Mouse (Mus musculus) intestine, embryonic 14.5 days (tissue): Measurements from ENCODE around the gene Hltf. TPM values are rescaled to one million over a fixed set of nuclear protein-coding genes. Genes with fewer than 3 reads are reported as not detected.
"Not testable (repeated sequence)": the region's sequence is repeated elsewhere in the genome, so short reads cannot be mapped to it uniquely, and the experiment has no call there.

Source experiments
- ATAC-seq: fragments of 200-750 bp; cut with Nextera tagmentation; replicated peaks from 2 replicates; pipeline ENCODE4 v1.8.0; 2017; ENCODE audit warnings: low read depth, moderate number of reproducible peaks, moderate TSS enrichment, moderate library complexity; ENCODE audit not compliant: low FRiP score, low TSS enrichment
- DNase-seq: peaks from one replicate; pipeline ENCODE4 v3.0.0-alpha.2; 2018; ENCODE audit warnings: low spot score
- H3K27ac ChIP-seq: fragments of 300-500 bp; sonication (generic); 2 replicates; pipeline ENCODE4 v1.5.1; 2014; ENCODE audit warnings: low read depth, mild to moderate bottlenecking, control low read depth
- H3K27me3 ChIP-seq: fragments of 300-500 bp; sonication (generic); replicated peaks from 2 replicates; pipeline ENCODE4 v1.6.1; 2014; ENCODE audit warnings: low read length, control low read depth; ENCODE audit not compliant: control insufficient read depth, insufficient read depth
- H3K36me3 ChIP-seq: fragments of 300-500 bp; sonication (generic); 2 replicates; pipeline ENCODE4 v1.6.1; 2014; ENCODE audit warnings: low read length, control low read depth; ENCODE audit not compliant: control insufficient read depth, insufficient read depth
- H3K4me1 ChIP-seq: fragments of 300-500 bp; sonication (generic); replicated peaks from 2 replicates; pipeline ENCODE4 v1.6.1; 2014; ENCODE audit warnings: low read length, control low read depth, mixed read lengths; ENCODE audit not compliant: control insufficient read depth, insufficient read depth
- H3K4me2 ChIP-seq: fragments of 300-500 bp; sonication (generic); 2 replicates; pipeline ENCODE4 v1.6.1; 2014; ENCODE audit warnings: low read length
- H3K4me3 ChIP-seq: fragments of 300-500 bp; sonication (generic); 2 replicates; pipeline ENCODE4 v1.5.1; 2014; ENCODE audit warnings: low read depth, low read length, control low read depth, mixed read lengths
- H3K9ac ChIP-seq: fragments of 300-500 bp; sonication (generic); 2 replicates; pipeline ENCODE4 v1.6.1; 2014; ENCODE audit warnings: mild to moderate bottlenecking, low read length
- H3K9me3 ChIP-seq: fragments of 300-500 bp; sonication (generic); 2 replicates; pipeline ENCODE4 v1.6.1; 2016; ENCODE audit warnings: low read length, control low read depth; ENCODE audit not compliant: control insufficient read depth
- WGBS: fragments of 180-500 bp; shearing (Covaris S2); extraction: QIAGEN DNeasy Blood & Tissue Kit; methylation state at CpG from one replicate; pipeline ENCODE4 v1.1.7; 2014; 5-methylcytosine and 5-hydroxymethylcytosine counted together
- polyA plus RNA-seq: library from polyadenylated mRNA; unstranded; fragments of >200 nt; fragmentation: Nextera tagmentation; extraction: Ambion mirVana; gene quantifications from 2 replicates; pipeline ENCODE4 v1.2.1, GENCODE M21; 2014

Gene Hltf
- polyA plus RNA-seq, 1 experiment from 2014 or later: 20.6 TPM

DNA sequence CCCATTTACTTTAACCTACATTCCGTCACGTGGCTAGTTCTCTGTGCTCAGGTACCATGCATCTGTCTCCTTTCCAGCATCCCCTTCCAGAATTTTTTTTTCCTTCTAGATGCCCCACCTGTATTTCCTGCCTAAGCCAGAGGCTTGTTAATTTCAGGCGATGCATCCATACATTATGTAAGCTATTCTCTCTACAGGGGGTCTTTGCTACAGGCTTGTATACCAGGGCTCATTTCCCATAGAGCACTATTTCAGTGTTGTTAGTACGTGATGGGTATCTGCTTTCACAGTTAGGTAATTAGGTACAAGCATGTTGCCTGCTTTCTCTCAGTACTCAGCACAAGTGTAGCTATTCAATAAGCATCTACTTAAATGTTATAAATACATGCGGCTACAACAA lies 29.8 kb upstream of the Hltf start:
- ATAC-seq: no peak
- no peak for DNase-seq
- Histone ChIP-seq H3K9ac (no peak overlapping the region), H3K4me2 (no peak overlapping the region), H3K27me3 (no peaks in the 10 kb centered on the region), H3K4me3 (no peak overlapping the region), H3K27ac (no peak overlapping the region), H3K4me1 (no peaks in the 10 kb centered on the region), H3K9me3 (no peaks in the 10 kb centered on the region), H3K36me3 (peaks cover 24% of the 10 kb centered on the region)
- WGBS: 93% methylated on average over 5 of the region's 5 CpGs

- H3K9me3 ChIP-seq: no peaks in the 10 kb centered on the region
- H3K27ac ChIP-seq: no peak overlapping the region
- 85% methylated on average over 3 of the region's 3 CpGs for WGBS
- no peak overlapping the region for H3K4me2 ChIP-seq
- 0 out of 2 replicates have a peak, but pooled peaks cover under 1% of the 10 kb centered on the region for H3K4me1 ChIP-seq
- no peak overlapping the region for H3K9ac ChIP-seq
- ATAC-seq: no peak
- H3K27me3 ChIP-seq: no peaks in the 10 kb centered on the region
- DNase-seq: no peak
- no peak overlapping the region for H3K4me3 ChIP-seq
- H3K36me3 ChIP-seq: peaks cover 24% of the 10 kb centered on the region
Measured at GRCm38 (mm10) chr3:20028640-20029039, 29.0 kb upstream of the Hltf start.

DNA sequence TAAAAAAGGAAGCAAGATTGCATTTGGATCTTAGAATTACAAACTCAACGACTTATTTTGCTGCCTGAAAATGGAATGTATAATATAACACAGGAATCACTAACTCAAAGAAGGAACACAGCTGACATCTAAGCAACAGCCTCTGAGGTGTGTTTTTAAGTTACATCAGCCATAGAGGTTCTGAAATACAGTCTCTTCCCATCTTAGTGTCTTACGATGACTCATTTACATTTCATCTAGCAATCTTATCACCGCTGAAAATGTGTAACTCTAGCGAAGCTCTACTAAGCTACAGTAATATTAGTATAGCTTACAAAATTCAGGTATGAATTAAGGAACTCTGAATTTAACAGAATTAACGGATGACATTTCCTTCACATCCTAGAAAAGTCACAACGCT lies 26.8 kb upstream of the Hltf start:
- WGBS: 88% methylated on average over 6 of the region's 6 CpGs
- Histone ChIP-seq H3K27me3 (no peaks in the 10 kb centered on the region), H3K4me3 (no peak overlapping the region), H3K27ac (no peak overlapping the region), H3K4me1 (0 out of 2 replicates have a peak, but pooled peaks cover 3% of the 10 kb centered on the region), H3K9me3 (no peaks in the 10 kb centered on the region), H3K9ac (no peak overlapping the region), H3K4me2 (no peak overlapping the region), H3K36me3 (peaks cover 10% of the 10 kb centered on the region)
- DNase-seq (no peak), ATAC-seq (no peak)

DNA sequence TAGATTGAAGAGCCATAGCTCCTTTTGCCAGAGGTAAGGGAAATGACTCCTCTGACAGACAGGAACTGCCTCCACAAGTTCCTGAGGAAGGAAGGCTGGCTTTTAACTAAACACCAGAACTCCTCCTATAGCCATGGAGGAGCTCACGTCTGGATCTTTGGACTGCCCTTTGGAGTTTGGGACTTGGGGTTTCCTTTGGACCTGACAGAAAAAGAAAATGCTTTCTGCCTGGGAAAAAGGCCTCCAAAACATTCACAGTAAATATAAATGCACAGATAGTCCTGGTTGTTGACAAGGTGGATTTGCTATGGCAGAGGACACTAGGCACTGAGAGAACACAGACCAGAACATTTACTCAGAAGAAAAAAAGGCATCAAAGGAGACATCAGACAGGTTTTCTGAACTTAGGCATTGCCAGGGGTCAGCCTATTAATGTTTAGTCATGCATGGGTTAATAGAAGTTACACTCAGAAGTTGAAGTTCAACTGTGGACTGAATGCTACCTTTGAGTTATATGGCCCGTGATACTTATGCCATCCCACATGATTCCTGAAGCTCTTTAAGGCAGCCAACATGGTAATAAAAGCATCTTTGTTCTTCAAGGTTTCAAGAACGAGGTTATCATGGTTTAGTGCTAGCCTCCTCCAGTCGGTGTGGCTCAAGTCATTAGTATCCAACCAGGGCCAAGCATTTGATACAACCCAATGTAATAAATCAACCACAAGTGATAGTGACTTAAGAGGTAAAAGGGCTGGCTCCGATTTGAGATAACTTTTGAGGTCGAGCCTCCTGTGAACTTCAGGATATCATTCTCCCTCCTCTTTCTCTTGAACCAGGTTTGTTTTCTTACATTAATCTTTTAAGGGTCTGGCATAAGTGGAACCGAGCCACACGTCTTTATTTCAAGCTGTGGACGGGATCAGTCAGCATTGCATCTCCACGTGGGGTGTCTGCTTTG lies 23.6 kb upstream of the Hltf start:
- H3K27me3 ChIP-seq: no peaks in the 10 kb centered on the region
- H3K36me3 ChIP-seq: peaks cover 2% of the 10 kb centered on the region; the same call in 1 of the 2 replicates
- no peaks in the 10 kb centered on the region for H3K9me3 ChIP-seq
- peak overlapping the region; percentile 85 for H3K4me3 ChIP-seq
- peak overlapping the region; percentile 76 for H3K4me2 ChIP-seq
- DNase-seq: no peak
- peak overlapping the region; percentile 55 for H3K9ac ChIP-seq
- ATAC-seq: peak; percentile 26; the same call in 1 of the 2 replicates
- no peak overlapping the region for H3K27ac ChIP-seq
- 17% methylated on average over 10 of the region's 10 CpGs for WGBS
- 0 out of 2 replicates have a peak, but pooled peaks cover 3% of the 10 kb centered on the region for H3K4me1 ChIP-seq

- peak within 1 kb of the TSS; percentile 76 for H3K4me2 ChIP-seq
- peak within 1 kb of the TSS; percentile 85 for H3K4me3 ChIP-seq
- ATAC-seq: peak; percentile 100
- peak within 1 kb of the TSS; percentile 55 for H3K9ac ChIP-seq
- H3K27ac ChIP-seq: peak within 1 kb of the TSS; percentile 47; the same call in 1 of the 2 replicates
- under 1% methylated on average over 46 of the region's 47 CpGs for WGBS
- no peaks in the 10 kb centered on the region for H3K36me3 ChIP-seq
- peak; percentile 89 for DNase-seq
- no peaks in the 10 kb centered on the region for H3K27me3 ChIP-seq
- H3K4me1 ChIP-seq: 0 out of 2 replicates have a peak, but pooled peaks cover 3% of the 10 kb centered on the region
- no peaks in the 10 kb centered on the region for H3K9me3 ChIP-seq
Measured at GRCm38 (mm10) chr3:20034719-20035404, 22.7 kb upstream of the Hltf start, which contains the start of gene Hps3. Gene Hps3 (minus strand): TSS chr3:20035315.

GRCm38 (mm10) chr3:20036069-20036468 lies 21.5 kb upstream of the Hltf start:
- H3K9ac ChIP-seq: no peak overlapping the region
- no peaks in the 10 kb centered on the region for H3K9me3 ChIP-seq
- ATAC-seq (no peak), DNase-seq (no peak)
- no peak overlapping the region for H3K27ac ChIP-seq
- no peak overlapping the region for H3K4me2 ChIP-seq
- H3K4me1 ChIP-seq: 0 out of 2 replicates have a peak, but pooled peaks cover 3% of the 10 kb centered on the region
- no peaks in the 10 kb centered on the region for H3K27me3 ChIP-seq
- H3K36me3 ChIP-seq: no peaks in the 10 kb centered on the region
- no peak overlapping the region for H3K4me3 ChIP-seq
- 84% methylated on average over 4 of the region's 4 CpGs for WGBS

- DNase-seq, H3K9ac ChIP-seq, H3K4me3 ChIP-seq, H3K27me3 ChIP-seq, H3K27ac ChIP-seq, H3K4me1 ChIP-seq, H3K36me3 ChIP-seq, ATAC-seq, H3K4me2 ChIP-seq, H3K9me3 ChIP-seq: not testable (repeated sequence)
- WGBS: 87% methylated on average over 7 of the region's 7 CpGs
Measured at GRCm38 (mm10) chr3:20041461-20041860, 16.1 kb upstream of the Hltf start.

- not testable (repeated sequence) for H3K36me3 ChIP-seq, H3K4me3 ChIP-seq, ATAC-seq, H3K4me2 ChIP-seq, H3K4me1 ChIP-seq, H3K9me3 ChIP-seq, H3K27me3 ChIP-seq, H3K9ac ChIP-seq, H3K27ac ChIP-seq, DNase-seq
- 58% methylated on average over 3 of the region's 3 CpGs for WGBS
Measured at GRCm38 (mm10) chr3:20044736-20045135, 12.9 kb upstream of the Hltf start.
